Mouse (Mus musculus) ES-Bruce4 (cell line): ENCODE results near the gene Baiap2l1. TPM values are rescaled to one million over a fixed set of nuclear protein-coding genes. Genes with fewer than 3 reads are reported as not detected.

ENCODE experiments used
- H3K27ac ChIP-seq: 2 replicates; pipeline ENCODE4 v1.5.1; 2012; ENCODE audit warnings: low read length, inconsistent platforms; ENCODE audit not compliant: insufficient read depth
- H3K27me3 ChIP-seq: 2 replicates; pipeline ENCODE4 v1.6.1; 2012; ENCODE audit warnings: mild to moderate bottlenecking, low read length, inconsistent platforms; ENCODE audit not compliant: control insufficient read depth, poor library complexity, insufficient read depth, severe bottlenecking
- H3K36me3 ChIP-seq: 2 replicates; pipeline ENCODE4 v1.6.1; 2012; ENCODE audit warnings: inconsistent platforms, mild to moderate bottlenecking, low read length, moderate library complexity; ENCODE audit not compliant: control insufficient read depth, poor library complexity, insufficient read depth, severe bottlenecking
- H3K4me1 ChIP-seq: one replicate; pipeline ENCODE4 v1.8.1; 2011; ENCODE audit warnings: low read length; ENCODE audit not compliant: control insufficient read depth, insufficient read depth
- H3K4me3 ChIP-seq: 2 replicates; pipeline ENCODE4 v1.5.1; 2011; ENCODE audit warnings: low read depth, mild to moderate bottlenecking, low read length
- H3K9ac ChIP-seq: 2 replicates; pipeline ENCODE4 v1.6.1; 2012; ENCODE audit warnings: low read depth, mild to moderate bottlenecking, inconsistent platforms; ENCODE audit not compliant: poor library complexity, severe bottlenecking
- H3K9me3 ChIP-seq: replicated peaks from 2 replicates; pipeline ENCODE4 v1.6.1; 2012; ENCODE audit warnings: mild to moderate bottlenecking, low read length, inconsistent platforms; ENCODE audit not compliant: control insufficient read depth, poor library complexity, insufficient read depth, severe bottlenecking
- CTCF ChIP-seq: IDR thresholded peaks from one replicate; pipeline ENCODE4 v1.8.1; 2011; ENCODE audit warnings: low read depth, low read length
- EP300 ChIP-seq: IDR thresholded peaks from 2 replicates; pipeline ENCODE4 v1.6.1; 2011; ENCODE audit warnings: low read depth, low read length; ENCODE audit not compliant: insufficient read depth
- POLR2A ChIP-seq: IDR thresholded peaks from one replicate; pipeline ENCODE4 v1.8.1; 2011; ENCODE audit warnings: low read length; ENCODE audit not compliant: insufficient read depth
- polyA plus RNA-seq: library from polyadenylated mRNA; stranded (reverse); fragments of >200 nt; gene quantifications from 2 replicates; pipeline ENCODE4 v1.2.4, GENCODE M21; 2011; ENCODE audit warnings: low read depth; ENCODE audit not compliant: missing spikeins, insufficient read depth, insufficient read length

Gene Baiap2l1
- polyA plus RNA-seq, 1 experiment: 18.2 TPM

DNA sequence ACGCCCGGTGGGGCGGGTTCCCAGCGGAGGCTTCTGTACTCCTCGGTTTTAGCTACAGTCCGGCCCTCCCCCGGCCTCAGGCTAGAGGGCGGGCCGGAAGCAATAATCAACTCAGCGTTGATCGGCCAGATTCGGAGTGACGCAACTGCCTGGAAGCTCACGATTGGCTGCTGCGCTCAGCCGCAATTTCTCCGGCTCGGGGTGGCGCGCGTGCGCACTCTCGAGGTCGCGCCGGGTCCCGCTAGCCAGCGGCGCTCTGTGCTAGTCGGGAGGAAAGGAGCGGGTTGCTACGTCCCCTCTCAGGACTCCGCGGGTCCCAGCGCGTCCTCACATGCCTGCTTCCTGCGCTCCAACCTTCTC is 134.4 kb downstream of the Baiap2l1 start, which contains the start of gene Tecpr1:
Gene Tecpr1 (minus strand): TSS at position 113 of the 360 bp plus-strand sequence.
- Histone ChIP-seq H3K27me3 (no peaks in the 10 kb centered on the region), H3K4me1 (peaks cover 3% of the 10 kb centered on the region), H3K4me3 (peak within 1 kb of the TSS; percentile 98), H3K36me3 (no peaks in the 10 kb centered on the region), H3K9me3 (no peaks in the 10 kb centered on the region), H3K27ac (no peak within 1 kb of the TSS), H3K9ac (peak within 1 kb of the TSS; percentile 69)
- TF ChIP-seq CTCF: no peak
- TF ChIP-seq EP300: no peak
- TF ChIP-seq POLR2A: peak; percentile 37

DNA sequence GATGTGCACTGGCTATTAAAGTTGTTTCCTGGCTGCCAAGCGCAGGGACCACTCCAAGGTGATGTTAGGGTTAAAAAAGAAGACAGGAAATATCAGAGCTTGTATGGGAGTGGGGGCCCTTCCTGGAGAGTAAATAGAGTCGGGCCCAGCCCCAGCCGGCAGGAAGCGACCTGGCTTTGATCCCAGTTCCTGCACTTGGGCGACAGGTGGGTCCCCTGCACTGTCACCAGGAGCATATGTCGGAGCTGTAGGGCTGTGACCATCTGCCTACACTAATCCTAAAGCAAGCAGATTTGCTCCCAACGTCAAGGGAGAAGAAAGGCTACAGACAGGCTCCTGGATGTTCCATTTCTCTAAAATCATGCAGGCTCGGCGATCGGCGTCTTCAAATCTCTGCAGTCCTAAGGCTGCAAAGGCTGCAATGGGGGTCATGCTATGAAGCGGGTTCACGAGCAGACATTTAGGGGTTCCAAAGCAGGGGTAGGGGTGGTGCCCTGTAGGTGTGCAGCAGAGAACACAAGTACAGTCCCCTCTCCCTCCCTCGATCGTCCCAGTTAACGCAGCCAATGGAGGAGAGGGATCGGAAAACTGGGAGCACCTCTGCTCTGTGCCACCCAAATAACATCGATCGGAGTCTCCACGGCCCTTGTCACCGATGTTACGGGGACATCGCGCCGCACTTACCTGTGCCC is 135.0 kb downstream of the Baiap2l1 start:
- Histone ChIP-seq H3K9ac (peak overlapping the region; percentile 69), H3K4me1 (peaks cover 3% of the 10 kb centered on the region), H3K9me3 (no peaks in the 10 kb centered on the region), H3K27ac (no peak overlapping the region), H3K27me3 (no peaks in the 10 kb centered on the region), H3K4me3 (peak overlapping the region; percentile 87), H3K36me3 (no peaks in the 10 kb centered on the region)
- TF ChIP-seq CTCF: no peak
- no peak for TF ChIP-seq POLR2A
- no peak for TF ChIP-seq EP300

DNA sequence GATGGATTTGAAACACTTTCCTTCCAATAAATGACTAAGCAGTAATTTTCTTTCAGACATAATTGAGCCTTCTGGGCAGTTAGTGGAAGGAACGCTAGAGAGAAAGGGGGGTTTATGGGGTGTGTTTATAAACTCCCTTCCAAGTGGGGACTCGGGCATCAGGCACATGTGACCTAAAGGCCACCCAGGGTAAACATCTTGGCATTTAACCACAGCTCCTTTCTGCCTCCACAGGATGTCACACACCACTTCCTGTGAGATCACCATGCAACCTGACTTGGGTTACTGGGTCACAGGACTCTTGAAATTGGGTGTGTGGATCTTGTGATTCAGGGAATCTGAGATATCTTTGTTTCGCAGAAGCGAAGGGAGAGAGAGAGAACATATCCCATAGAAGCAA is 136.6 kb downstream of the Baiap2l1 start:
- Histone ChIP-seq H3K27ac (no peak overlapping the region), H3K36me3 (no peaks in the 10 kb centered on the region), H3K4me3 (no peak overlapping the region), H3K9me3 (no peaks in the 10 kb centered on the region), H3K9ac (no peak overlapping the region), H3K27me3 (no peaks in the 10 kb centered on the region), H3K4me1 (peaks cover 3% of the 10 kb centered on the region)
- TF ChIP-seq POLR2A (no peak), EP300 (no peak), CTCF (no peak)

DNA sequence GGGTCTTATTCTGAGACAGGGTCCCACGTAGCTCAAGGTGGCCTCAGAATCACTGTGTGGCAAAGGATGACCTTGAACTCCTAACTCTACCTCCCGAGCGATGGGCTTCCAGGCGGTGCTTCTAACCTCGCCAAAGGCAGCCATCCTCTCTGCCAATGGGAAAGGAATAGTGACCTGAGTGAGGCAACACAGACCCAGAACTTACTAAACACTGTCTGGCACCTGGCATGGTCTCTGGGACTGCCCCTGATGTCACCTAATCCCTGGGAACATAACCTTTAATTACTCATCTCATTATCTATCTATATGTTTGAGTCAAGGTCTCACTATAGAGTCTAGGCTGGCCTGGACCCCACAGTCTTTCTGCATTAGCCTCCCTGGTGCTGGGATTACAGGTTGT is 138.0 kb downstream of the Baiap2l1 start:
- Histone ChIP-seq H3K9ac (no peak overlapping the region), H3K27ac (no peak overlapping the region), H3K27me3 (no peaks in the 10 kb centered on the region), H3K4me3 (no peak overlapping the region), H3K9me3 (no peaks in the 10 kb centered on the region), H3K36me3 (no peaks in the 10 kb centered on the region), H3K4me1 (peaks cover 3% of the 10 kb centered on the region)
- TF ChIP-seq POLR2A (no peak), EP300 (no peak), CTCF (no peak)

DNA sequence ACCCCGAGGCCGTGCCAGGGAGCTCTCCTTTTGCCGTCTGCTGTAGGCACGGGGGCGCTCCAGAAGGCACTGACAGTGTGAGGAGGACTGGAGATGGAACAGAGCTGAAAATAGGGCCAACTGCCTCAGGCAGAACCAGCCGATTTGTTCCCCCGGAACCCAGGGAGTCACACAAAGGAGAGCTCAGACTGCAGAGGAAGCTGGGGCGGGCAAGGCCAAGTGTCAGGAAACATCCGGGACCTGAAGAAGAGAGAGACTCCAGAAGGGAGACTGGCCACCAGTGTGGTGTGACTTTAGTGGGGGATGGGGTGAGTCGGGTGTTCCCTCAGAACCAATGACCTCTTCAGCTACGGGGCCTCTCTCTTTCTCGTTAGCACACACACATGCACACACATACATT is 138.6 kb downstream of the Baiap2l1 start:
- H3K27ac ChIP-seq: no peak overlapping the region
- H3K9me3 ChIP-seq: no peaks in the 10 kb centered on the region
- peaks cover 3% of the 10 kb centered on the region for H3K4me1 ChIP-seq
- H3K36me3 ChIP-seq: no peaks in the 10 kb centered on the region
- H3K27me3 ChIP-seq: no peaks in the 10 kb centered on the region
- TF ChIP-seq EP300: no peak
- no peak for TF ChIP-seq POLR2A
- no peak for TF ChIP-seq CTCF
- H3K9ac ChIP-seq: no peak overlapping the region
- H3K4me3 ChIP-seq: no peak overlapping the region

DNA sequence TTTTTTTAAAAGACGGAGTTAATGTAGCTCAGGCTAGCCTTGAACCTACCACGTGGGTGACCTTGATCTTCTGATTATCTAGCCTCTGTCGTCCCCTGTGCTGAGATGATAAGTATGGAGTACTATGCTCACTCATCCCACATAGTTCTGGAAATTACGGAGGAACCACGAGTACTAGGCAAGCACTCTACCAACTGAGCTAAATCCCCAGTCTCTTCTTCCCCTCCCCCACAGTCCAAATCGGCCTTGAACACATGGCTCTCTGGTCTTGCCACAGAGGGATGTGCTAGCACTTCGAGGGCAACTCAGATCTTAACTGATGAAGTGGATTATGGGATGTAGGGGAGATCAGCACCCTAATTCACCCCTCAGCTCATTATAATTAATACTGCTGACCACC is 139.9 kb downstream of the Baiap2l1 start:
- no peaks in the 10 kb centered on the region for H3K36me3 ChIP-seq
- no peaks in the 10 kb centered on the region for H3K9me3 ChIP-seq
- peaks cover 3% of the 10 kb centered on the region for H3K4me1 ChIP-seq
- no peak overlapping the region for H3K9ac ChIP-seq
- no peak for TF ChIP-seq EP300
- no peak for TF ChIP-seq POLR2A
- TF ChIP-seq CTCF: no peak
- no peak overlapping the region for H3K4me3 ChIP-seq
- H3K27me3 ChIP-seq: no peaks in the 10 kb centered on the region
- H3K27ac ChIP-seq: no peak overlapping the region
